Mouse (Mus musculus) B cell, adult 2 months (primary cell): ENCODE data around the gene Rbms1.
"Not testable (repeated sequence)": the region's sequence is repeated elsewhere in the genome, so short reads cannot be mapped to it uniquely, and the experiment has no call there.

Source experiments
- DNase-seq, 2 experiments: peaks; one replicate each; pipeline ENCODE4 v3.0.0; 2022

Rbms1 gene

GRCm38 (mm10) chr2:60844259-60844658, 118.7 kb downstream of the Rbms1 start:
- no peak for DNase-seq

DNA sequence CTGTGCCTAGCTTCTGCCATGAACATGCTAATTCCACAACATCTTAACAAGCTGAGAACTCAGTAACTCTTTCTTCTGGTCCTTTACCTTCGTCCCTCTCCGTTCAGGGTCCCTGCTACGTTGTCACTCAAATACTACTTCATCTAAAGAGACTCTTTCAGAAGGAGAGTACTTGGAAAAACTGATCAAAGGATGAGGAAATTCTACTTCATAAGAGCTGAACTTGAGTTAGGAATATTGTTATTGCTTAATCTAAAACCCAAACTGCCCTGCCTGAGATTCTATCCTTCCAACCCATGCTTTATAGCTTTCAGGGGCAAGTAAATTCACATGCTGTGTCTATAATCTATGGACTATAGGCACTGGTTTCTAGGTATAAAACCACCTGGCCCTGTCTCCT, 119.4 kb downstream of the Rbms1 start:
- no peak for DNase-seq

GRCm38 (mm10) chr2:60842976-60843375, 120.0 kb downstream of the Rbms1 start:
- peak; percentile 18 to 22 for DNase-seq

- no peak for DNase-seq
Measured at GRCm38 (mm10) chr2:60840922-60841321, 122.1 kb downstream of the Rbms1 start.

DNA sequence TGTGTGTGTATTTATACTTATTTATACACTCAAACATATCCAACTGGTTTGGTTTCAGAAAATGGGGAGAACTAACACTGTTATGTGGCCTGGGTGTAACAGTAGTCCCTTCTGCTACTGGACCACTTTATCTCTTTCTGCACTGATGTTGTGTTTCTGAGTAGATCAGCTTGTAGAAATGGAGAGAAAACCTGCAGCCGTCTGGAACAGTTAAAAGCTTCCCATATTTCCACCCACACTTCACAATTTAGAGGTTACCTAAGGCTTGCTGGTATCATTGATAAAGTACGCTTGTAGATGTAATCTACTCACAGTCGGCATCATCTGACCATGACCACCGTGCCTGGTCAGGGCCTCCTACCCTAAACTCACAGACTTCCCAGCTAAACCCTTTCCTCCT, 123.5 kb downstream of the Rbms1 start:
- DNase-seq, result no peak

- no peak for DNase-seq
Measured at GRCm38 (mm10) chr2:60838856-60839255, 124.1 kb downstream of the Rbms1 start.

- no peak for DNase-seq
Measured at GRCm38 (mm10) chr2:60837616-60838015, 125.4 kb downstream of the Rbms1 start.

- DNase-seq, result no peak
Measured at GRCm38 (mm10) chr2:60836237-60836636, 126.8 kb downstream of the Rbms1 start.

DNA sequence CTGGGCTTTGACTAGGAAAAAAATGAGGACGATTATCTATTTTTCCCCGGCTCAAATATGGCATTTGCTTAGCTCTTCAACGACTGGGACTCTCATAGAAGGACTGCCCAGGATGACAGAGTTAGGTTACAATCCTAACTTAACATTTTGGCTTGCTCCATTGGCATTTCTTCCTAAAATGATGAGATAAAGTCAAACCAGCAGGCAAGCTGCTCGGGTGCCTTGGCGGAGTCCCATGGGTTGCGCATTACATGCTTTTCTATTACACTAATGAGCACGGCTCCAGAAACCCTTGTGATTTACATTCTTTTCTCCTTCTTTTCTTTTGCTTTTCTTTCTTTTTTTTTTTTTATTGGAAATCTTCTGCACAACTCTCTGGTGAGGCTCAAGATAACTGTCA, 128.7 kb downstream of the Rbms1 start:
- DNase-seq, result no peak

DNA sequence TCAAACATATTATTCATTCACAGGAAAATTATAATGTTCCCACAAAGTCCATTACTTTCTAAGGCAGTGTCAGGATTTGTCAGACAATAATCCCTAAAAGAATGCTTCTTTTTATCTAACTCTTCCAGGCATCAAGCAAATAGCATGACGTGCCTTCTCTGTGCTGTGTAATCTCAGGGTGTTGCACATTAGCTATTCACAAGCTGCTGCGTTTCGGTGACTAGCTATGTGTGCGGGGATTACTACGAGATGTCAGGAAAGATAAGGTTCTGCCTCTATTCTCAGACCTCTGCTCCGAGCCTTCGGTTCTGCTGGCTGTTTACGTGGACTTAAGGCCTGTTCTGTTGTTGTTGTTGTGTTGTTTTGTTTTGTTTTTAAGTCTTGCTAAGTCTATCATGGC, 130.7 kb downstream of the Rbms1 start:
- DNase-seq, result no peak

GRCm38 (mm10) chr2:60830464-60830863, 132.5 kb downstream of the Rbms1 start:
- DNase-seq, result not testable (repeated sequence)

- no peak for DNase-seq
Measured at GRCm38 (mm10) chr2:60828908-60829462, 134.0 kb downstream of the Rbms1 start.

- no peak for DNase-seq
Measured at GRCm38 (mm10) chr2:60827152-60827428, 135.9 kb downstream of the Rbms1 start.

DNA sequence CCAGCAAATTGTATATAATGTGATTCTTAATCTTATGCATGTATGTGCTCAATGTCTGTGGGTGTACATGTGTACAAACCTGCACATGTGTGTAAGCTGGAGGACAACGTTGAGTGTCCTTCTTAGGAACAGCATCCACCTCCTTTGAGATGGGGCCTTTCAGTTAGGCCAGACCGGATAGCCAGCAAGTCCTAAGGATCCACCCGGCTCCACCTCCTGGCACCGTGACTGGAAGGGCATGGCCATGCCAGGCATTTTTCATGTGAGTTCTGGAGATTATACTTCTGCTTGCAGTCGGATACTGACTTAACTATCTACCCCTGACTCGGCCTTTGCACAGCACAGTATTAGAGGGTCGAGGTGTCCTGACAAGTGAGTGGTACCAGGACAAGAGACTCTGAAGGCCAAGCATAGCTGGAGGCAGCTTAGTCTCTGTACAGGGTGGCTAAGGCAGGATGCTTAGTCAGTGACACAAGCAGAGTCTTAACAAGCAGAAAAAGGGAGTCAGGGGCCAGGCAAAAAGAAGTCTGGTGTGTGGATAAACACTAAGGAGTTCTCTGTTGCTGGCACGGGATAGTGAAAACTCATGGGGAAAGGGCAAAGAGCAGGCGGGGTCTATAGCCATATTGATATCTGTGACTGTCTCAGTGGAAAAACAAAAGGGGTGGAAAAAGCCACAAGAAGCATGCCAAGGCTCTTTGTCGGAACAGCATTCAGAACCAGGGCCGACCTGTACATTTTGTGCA, 136.4 kb downstream of the Rbms1 start:
- DNase-seq, result no peak

DNA sequence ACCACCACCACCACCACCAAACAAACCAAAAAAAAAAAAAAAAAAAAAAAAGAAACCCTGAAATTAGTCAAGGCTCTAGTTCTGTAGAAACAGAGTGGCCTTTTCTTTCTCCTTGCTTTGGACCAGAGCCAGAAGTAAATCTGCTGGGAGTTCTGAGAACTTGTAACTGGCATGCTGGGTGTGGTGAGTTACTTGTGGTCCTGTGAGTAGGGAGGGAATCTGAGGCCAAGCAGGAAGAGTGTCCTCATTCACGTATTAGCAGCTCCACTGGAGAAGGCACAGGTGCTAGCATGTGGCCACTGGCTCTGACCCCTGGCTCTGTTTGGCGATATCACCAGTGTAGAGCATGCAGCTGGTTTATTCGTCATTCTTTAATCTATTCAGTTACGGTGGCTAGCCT, 137.3 kb downstream of the Rbms1 start:
- no peak for DNase-seq

GRCm38 (mm10) chr2:60821635-60822034, 141.4 kb downstream of the Rbms1 start:
- peak; percentile 18 to 19 for DNase-seq

DNA sequence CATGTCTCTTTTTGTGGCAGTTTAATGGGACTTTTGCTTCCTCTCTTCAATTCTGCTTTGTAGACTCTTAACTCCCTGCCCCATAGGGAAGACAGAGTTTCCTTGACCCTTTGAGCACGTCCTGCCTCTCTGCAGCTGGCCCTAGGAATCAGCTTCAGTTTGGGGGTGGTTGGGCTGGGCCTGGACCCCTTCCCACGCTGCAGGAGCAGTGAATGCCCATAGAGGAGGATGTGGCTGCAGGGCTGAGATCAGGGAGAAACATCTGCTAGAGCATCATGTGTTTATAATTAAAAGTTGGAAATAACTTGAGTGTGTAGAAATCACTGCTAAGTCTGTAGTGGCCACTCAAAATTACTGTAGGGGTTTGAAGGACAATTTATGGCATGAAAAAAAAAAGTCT, 144.4 kb downstream of the Rbms1 start:
- no peak for DNase-seq

- DNase-seq, result no peak
Measured at GRCm38 (mm10) chr2:60816307-60816706, 146.7 kb downstream of the Rbms1 start.

GRCm38 (mm10) chr2:60814788-60815187, 148.2 kb downstream of the Rbms1 start:
- DNase-seq, result no peak

DNA sequence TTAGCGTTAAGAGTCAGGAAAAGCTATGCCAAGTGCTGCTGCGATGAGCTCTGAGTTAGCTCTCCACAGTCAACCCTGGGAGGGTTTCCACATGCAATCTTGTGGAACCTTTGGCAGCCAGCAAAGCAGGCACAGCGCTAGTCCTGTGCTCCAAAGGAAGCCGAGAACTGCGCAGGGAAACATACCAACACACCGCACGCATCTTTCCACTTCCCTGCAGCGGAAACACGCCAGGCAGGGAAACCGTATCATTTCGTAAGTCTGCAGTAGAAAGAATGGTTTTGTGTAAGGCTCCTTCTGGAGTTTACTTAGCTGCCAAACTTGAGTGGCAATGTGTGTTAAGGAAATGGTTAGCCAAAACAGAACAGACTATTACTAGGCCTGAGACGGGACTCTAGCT, 150.0 kb downstream of the Rbms1 start:
- DNase-seq, result no peak

DNA sequence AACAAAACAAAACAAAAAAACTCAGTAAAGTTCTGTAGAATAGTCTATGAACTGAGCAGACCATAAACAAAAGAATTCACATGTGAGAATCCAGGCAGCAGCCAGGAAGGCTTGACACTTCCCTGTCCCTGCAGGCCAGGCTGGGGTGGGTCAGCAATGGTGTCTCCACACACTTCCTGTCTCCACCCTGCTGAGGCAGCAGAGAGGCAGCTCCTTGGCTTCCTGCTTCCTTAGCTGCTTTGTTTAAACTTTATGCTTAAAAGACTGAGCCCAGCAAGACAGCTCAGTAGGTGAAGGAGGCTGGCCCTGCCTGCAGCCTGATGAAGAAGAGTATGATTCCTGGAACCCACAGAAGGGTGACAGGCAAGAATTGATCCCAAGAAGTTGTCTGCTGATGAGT, 152.4 kb downstream of the Rbms1 start:
- DNase-seq, result peak; percentile 26 to 31

- DNase-seq, result no peak
Measured at GRCm38 (mm10) chr2:60809441-60809921, 153.5 kb downstream of the Rbms1 start.

GRCm38 (mm10) chr2:60808822-60809221, 154.2 kb downstream of the Rbms1 start:
- no peak for DNase-seq

DNA sequence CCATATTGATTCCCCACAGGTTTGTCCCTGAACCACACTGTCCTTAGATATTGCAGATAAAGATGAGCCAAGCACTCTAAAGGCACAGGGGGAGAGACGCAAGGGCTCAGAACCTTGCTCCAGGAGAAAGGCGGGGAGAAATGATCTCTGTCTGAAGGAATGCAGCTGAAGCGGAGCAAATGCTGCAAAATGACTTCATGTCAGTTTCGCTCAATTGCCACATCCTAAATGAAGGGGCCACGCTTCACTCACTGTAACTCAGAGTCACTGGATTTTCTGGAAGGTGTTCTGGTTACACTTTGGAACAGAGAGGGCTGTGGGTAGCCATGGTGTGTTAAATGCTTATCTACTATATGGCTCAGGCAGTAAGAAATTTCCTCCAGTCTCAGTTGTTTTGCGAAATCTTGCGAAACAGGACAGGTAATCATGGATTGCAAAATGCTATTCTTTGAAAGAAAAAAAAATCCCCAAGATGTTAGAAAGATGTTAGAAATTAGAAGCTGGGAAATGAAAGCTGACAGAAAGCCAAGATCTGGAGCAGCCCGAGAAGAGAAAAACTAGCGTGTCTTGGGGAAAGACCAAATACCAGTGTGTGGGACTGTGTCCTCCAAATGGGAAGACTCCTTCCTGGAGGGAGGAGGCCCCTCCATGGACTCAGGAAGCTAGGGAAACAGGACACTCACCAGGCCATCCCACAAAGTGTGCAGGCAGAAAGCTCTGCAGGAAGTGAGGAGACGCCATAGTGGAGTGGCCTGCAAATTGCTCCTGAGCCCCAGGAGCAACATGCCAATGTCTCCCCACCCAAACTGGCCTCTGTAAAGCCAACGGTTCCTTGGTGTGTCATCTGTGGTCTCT, 155.4 kb downstream of the Rbms1 start:
- no peak for DNase-seq
